Comparison of ENCODE assay signal across 10 mouse cellular contexts in the genomic region with DNA sequence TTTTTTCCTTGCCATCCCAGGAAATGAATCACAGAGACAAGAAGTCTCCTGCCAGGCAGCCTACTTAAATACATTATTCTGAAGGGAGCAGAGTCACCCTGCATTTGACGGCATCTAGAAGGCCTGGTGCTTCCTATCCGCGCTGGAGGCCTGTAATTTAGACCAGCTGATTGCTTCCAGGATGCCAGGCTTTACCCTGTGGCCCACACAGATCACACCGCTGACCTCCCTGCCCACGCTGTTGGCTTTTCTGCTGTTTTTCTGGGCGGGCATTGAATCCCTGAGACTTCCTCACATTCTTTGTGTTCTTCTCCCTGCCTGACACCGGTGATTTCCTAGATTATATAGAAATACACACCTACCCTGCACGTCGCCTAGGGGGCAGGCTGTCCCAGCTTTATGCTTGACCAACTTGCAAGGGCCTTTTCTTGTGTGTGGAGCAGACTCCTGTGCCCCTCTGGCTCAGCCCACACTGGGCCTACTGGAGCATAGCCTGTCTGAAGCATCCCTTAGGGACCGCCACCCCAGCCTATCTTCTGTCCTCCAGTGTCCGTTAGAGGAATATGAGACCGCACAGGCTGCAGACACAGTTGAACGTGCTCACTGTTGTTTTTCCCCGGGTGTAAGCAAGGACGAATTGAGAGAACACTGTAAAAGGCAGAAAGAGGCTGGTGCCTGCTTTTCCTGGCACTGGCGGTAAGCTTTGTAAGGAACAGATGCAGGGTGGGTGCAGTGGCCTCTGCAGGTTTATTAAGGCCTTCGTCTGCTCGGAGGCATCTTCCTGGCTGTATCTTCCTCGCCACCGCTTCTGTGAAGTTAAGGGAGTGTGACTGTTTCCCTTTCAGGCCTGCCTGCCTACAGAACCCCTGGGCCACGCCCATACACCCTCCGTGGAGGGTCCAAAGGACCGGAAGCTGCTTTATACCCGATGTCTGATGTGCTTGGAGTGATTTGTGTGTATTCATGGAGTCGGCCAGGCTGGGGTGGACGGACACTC. TPM values are rescaled to one million over a fixed set of nuclear protein-coding genes. Genes with fewer than 3 reads are reported as not detected.
DNase-seq lines count a peak whose midpoint lies in the region; ATAC-seq and TF ChIP-seq lines count a peak whose summit lies in the region.
"Had no signal": no experiment of that assay in that cellular context is flagged by ENCODE, and none has a peak within 500 bp of the region (broad histone marks: within the 10 kb centered on the region; RNA-seq: fewer than 3 reads in every experiment).

No protein-coding gene starts in this region.

- H3K36me3 ChIP-seq in embryonic facial prominence, embryonic 11.5 days (replicated peaks; ENCODE audit: control insufficient read depth, insufficient read depth, low read depth, low read length), result no peaks in the 10 kb centered on the region
- no peaks in the 10 kb centered on the region for H3K36me3 ChIP-seq in midbrain, embryonic 13.5 days
- no peaks in the 10 kb centered on the region for H3K36me3 ChIP-seq in lung, postnatal 0 days (ENCODE audit: insufficient read depth, low read length)
- H3K36me3 ChIP-seq: heart, embryonic 15.5 days had no signal

- peak overlapping the region; percentile 98 for H3K27ac ChIP-seq in layer of hippocampus, adult 2 months
- H3K27ac ChIP-seq in embryonic facial prominence, embryonic 11.5 days (replicated peaks; ENCODE audit: low read depth, low read length), result no peak overlapping the region
- H3K27ac ChIP-seq in midbrain, embryonic 13.5 days, result no peak overlapping the region
- no peak overlapping the region for H3K27ac ChIP-seq in lung, postnatal 0 days (ENCODE audit: low read length)
- H3K27ac ChIP-seq: heart, embryonic 15.5 days; macrophage had no signal

- no peaks in the 10 kb centered on the region for H3K27me3 ChIP-seq in embryonic facial prominence, embryonic 11.5 days (ENCODE audit: control insufficient read depth, insufficient read depth, low read length)
- 0 out of 2 replicates have a peak, but pooled peaks cover 6% of the 10 kb centered on the region for H3K27me3 ChIP-seq in midbrain, embryonic 13.5 days
- H3K27me3 ChIP-seq in lung, postnatal 0 days (replicated peaks; ENCODE audit: insufficient read depth, low read length), result no peaks in the 10 kb centered on the region

- no peak overlapping the region for H3K9ac ChIP-seq in embryonic facial prominence, embryonic 11.5 days (replicated peaks; ENCODE audit: low read length)
- no peak overlapping the region for H3K9ac ChIP-seq in midbrain, embryonic 13.5 days (replicated peaks)
- H3K9ac ChIP-seq in lung, postnatal 0 days (replicated peaks; ENCODE audit: low read depth), result no peak overlapping the region
- H3K9ac ChIP-seq: heart, embryonic 15.5 days had no signal

- no peak for TF ChIP-seq EP300 in lung, postnatal 0 days (IDR thresholded peaks at IDR 0.05)

- H3K4me1 ChIP-seq in embryonic facial prominence, embryonic 11.5 days (ENCODE audit: control insufficient read depth, insufficient read depth, low read length), result peaks cover 4% of the 10 kb centered on the region
- peaks cover 15% of the 10 kb centered on the region for H3K4me1 ChIP-seq in midbrain, embryonic 13.5 days (replicated peaks)
- no peaks in the 10 kb centered on the region for H3K4me1 ChIP-seq in lung, postnatal 0 days (ENCODE audit: insufficient read depth, low read depth, low read length)

- TF ChIP-seq CTCF in layer of hippocampus, adult 2 months (conservative IDR thresholded peaks at IDR 0.05), result 0 out of 2 replicates have a peak, but pooled peaks have one; percentile 8
- no peak for TF ChIP-seq CTCF in lung, postnatal 0 days (IDR thresholded peaks at IDR 0.05)

- H3K4me3 ChIP-seq in layer of hippocampus, adult 2 months, result no peak overlapping the region
- no peak overlapping the region for H3K4me3 ChIP-seq in embryonic facial prominence, embryonic 11.5 days (ENCODE audit: low read depth, low read length)
- H3K4me3 ChIP-seq in midbrain, embryonic 13.5 days (replicated peaks), result no peak overlapping the region
- no peak overlapping the region for H3K4me3 ChIP-seq in lung, postnatal 0 days (ENCODE audit: low read depth, low read length)
- H3K4me3 ChIP-seq: heart, embryonic 15.5 days had no signal

- no peaks in the 10 kb centered on the region for H3K9me3 ChIP-seq in embryonic facial prominence, embryonic 11.5 days (replicated peaks; ENCODE audit: control insufficient read depth, low read length)
- H3K9me3 ChIP-seq in midbrain, embryonic 13.5 days, result no peaks in the 10 kb centered on the region
- H3K9me3 ChIP-seq in lung, postnatal 0 days (ENCODE audit: low read length), result no peaks in the 10 kb centered on the region
- H3K9me3 ChIP-seq: heart, embryonic 15.5 days had no signal

- DNase-seq in layer of hippocampus, adult 2 months (ENCODE audit: low spot score in 2 of 2), result peak in 1 of 2 experiments; percentile 52
- no peak for DNase-seq in layer of hippocampus, adult 9-10 months (ENCODE audit: low spot score)
- peak; percentile 24 for DNase-seq in R1 (ENCODE audit: low read depth, low spot score)
- peak; percentile 27 for DNase-seq in embryonic facial prominence, embryonic 11.5 days (ENCODE audit: low spot score)
- DNase-seq in gastrocnemius, postnatal 25 days, result no peak
- DNase-seq in lung, postnatal 0 days (ENCODE audit: low spot score), result no peak
- no peak for DNase-seq in lung, postnatal 36 days

- WGBS in embryonic facial prominence, embryonic 11.5 days, result 54% methylated on average over 26 of the region's 26 CpGs
- WGBS in midbrain, embryonic 13.5 days, result 48% methylated on average over 26 of the region's 26 CpGs
- 75% methylated on average over 26 of the region's 26 CpGs for WGBS in lung, postnatal 0 days

- peak; percentile 83 for ATAC-seq in embryonic facial prominence, embryonic 11.5 days (replicated peaks; ENCODE audit: insufficient number of reproducible peaks, low FRiP score, low TSS enrichment, low read depth)
- ATAC-seq in midbrain, embryonic 13.5 days, result peak; percentile 71
- no peak for ATAC-seq in lung, postnatal 0 days

- no peak overlapping the region for H3K4me2 ChIP-seq in embryonic facial prominence, embryonic 11.5 days (ENCODE audit: low read depth, low read length)
- no peak overlapping the region for H3K4me2 ChIP-seq in midbrain, embryonic 13.5 days (replicated peaks)
- no peak overlapping the region for H3K4me2 ChIP-seq in lung, postnatal 0 days (replicated peaks; ENCODE audit: low read depth, low read length)
- H3K4me2 ChIP-seq: heart, embryonic 15.5 days had no signal

RNA-seq across cellular contexts. Expression of gene Ddo, which starts 9.3 kb away (rescaled TPM):
- 10 to 100 TPM; 18.9 to 21.5 TPM for total RNA-seq in layer of hippocampus, adult 2 months (2021)
- 0.20 TPM in 1 of 2 replicates, not detected in the other for polyA plus RNA-seq in embryonic facial prominence, embryonic 11.5 days (2014; fragmentation: Nextera tagmentation; extraction: Ambion mirVana)
- 0.19 and 0.70 TPM in 2 replicates for polyA plus RNA-seq in midbrain, embryonic 13.5 days (2015; fragmentation: Nextera tagmentation; extraction: Ambion mirVana)
- 10 to 100 TPM; 24.1 to 25.4 TPM for total RNA-seq in gastrocnemius, postnatal 25 days (2021)
- polyA plus RNA-seq in lung, postnatal 0 days (2015; fragmentation: Nextera tagmentation; extraction: Ambion mirVana), result 5.0 and 5.5 TPM in 2 replicates
- polyA plus RNA-seq: macrophage had no signal

RNA-seq across cellular contexts. Expression of gene Mettl24, which starts 44.0 kb away (rescaled TPM):
- 1 to 10 TPM; 2.0 to 2.8 TPM for total RNA-seq in layer of hippocampus, adult 2 months (2021)
- 0.81 and 0.98 TPM in 2 replicates for polyA plus RNA-seq in embryonic facial prominence, embryonic 11.5 days (2014; fragmentation: Nextera tagmentation; extraction: Ambion mirVana)
- polyA plus RNA-seq in midbrain, embryonic 13.5 days (2015; fragmentation: Nextera tagmentation; extraction: Ambion mirVana), result 0.43 and 0.52 TPM in 2 replicates
- total RNA-seq in gastrocnemius, postnatal 25 days (2021), result under 1 TPM; 0.46 to 0.86 TPM
- polyA plus RNA-seq in lung, postnatal 0 days (2015; fragmentation: Nextera tagmentation; extraction: Ambion mirVana), result 17.1 and 21.6 TPM in 2 replicates
- polyA plus RNA-seq: macrophage had no signal

Comparison
In these comparisons a context has a peak if more than half of its experiments do, and no peak if none do; other contexts are left out.
1. DNase-seq: peak in R1 (single experiment) and embryonic facial prominence, embryonic 11.5 days (single experiment); none in layer of hippocampus, adult 9-10 months (single experiment), gastrocnemius, postnatal 25 days (single experiment), lung, postnatal 0 days (single experiment) and lung, postnatal 36 days (single experiment).